Mouse (Mus musculus): Measurements from ENCODE around the gene Sfmbt1. TPM values are rescaled to one million over a fixed set of nuclear protein-coding genes. Genes with fewer than 3 reads are reported as not detected.
"Not testable (repeated sequence)": the region's sequence is repeated elsewhere in the genome, so short reads cannot be mapped to it uniquely, and the experiment has no call there.

Gene Sfmbt1
- total RNA-seq, 2 experiments from 2014 or later, result 11.1 to 13.4 TPM

DNA sequence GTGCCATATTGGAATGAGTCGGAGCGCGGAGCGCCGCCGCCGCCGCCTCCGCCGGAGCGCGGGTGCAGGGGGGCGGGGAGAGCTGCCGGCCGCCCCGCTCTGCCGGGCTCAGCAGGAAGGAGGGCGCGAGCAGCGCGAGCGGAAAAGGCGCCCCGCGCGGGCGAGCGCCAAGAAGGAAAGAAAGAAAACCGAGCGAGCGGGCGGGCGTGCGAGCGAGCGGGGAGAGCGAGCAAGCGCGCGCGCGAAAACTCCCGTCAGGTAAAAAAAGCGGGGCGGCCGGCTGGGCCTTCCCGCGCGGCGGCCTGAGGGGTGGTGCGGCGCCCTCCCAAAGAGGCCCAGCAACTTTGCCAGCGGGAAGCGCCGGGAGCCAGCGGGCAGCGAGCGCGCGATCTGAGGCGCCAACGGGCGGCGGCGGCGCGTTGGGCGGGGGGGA, 985 bp downstream of the Sfmbt1 start:
- DNase-seq, result peak; percentile 76 to 86
- intact Hi-C loops (cut with DNase I), result loop anchor here (5.0 kb wide), 3 partner anchors 77 to 152 kb away; partner anchors contain the start of gene Tmem110

DNA sequence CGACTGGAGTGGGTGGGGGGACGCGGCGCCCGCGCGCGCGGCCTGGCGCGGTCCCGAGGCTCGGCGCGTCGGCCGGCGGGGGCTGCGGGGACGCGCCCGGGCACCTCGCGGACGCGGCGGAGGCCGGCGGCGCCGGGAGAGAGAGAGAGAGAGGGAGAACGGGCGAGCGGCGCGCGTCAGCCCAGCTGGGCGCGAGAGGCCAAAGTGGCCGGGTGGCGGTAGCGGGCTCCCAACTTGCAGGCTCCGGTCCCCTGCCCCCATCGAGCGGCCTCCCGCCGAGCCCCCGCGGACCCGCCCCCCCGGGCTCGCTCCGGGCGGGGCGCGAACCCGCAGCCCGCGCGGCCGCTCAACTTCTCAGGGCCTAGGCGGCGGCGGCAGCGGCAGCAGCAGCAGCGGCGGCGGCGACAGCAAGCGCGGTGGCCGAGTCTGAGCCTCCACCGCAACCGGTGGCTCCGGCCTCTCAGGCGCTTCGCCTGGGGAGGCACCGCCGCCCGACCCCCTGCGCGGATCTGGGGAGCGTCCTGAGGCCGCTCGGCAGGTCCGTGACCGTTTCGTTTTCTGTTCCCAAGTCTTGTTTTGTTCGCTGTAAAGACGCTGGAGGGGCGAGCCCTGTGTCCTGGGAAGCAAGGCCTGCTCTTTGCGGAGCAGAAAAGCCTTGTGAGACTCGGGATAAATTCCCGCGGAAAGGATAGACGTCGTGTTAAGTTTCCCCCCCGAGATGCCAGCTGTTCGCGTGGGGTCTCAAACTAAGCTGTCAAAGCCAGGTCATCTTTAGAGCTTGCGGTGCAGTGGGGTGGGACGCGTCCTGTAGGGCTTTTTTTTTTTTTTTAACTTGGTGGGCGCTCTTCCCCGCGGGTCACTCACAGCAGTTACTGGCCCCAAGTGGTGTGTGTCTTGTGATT, 1.7 kb downstream of the Sfmbt1 start:
- DNase-seq, result peak; percentile 68 to 77
- intact Hi-C loops (cut with DNase I), result loop anchor here (5.0 kb wide), 3 partner anchors 76 to 151 kb away; partner anchors contain the start of gene Tmem110

DNA sequence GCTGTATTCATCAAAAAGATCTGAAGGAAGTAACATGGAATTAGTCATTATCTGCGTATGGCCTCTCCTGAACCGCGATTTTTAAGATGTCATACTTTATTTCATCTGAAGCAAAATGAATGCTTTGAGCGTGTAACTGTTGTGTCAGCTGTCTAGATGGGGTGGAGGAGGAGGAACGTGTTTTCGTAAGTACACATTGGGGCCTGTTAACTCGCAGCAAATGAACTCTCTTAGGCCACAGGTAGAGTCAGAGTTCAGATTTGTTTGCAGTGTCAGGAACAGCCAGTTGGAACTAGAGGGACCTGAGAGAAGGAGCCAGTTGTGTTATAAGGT, 2.3 kb downstream of the Sfmbt1 start:
- intact Hi-C loops (cut with DNase I), result loop anchor here (5.0 kb wide), 3 partner anchors 75 to 150 kb away; partner anchors contain the start of gene Tmem110
- DNase-seq, result no peak

DNA sequence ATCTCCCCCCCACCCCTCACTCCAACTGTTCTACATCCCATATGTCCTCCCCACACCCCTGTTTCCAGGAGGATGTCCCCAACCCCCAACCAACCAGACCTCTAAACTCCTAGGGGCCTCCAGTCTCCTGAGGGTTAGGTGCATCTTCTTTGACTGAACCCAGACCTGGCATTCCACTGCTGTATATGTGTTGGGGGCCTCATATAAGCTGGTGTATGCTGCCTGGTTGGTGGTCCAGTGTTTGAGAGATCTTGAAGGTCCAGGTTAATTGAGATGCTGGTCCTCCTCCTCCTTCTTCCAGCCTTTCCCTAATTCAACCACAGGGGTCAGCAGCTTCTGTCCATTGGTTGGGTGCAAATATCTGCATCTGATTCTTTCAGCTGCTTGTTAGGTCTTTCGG, 4.0 kb downstream of the Sfmbt1 start:
- not testable (repeated sequence) for DNase-seq
- intact Hi-C loops (cut with DNase I), result loop anchor here (5.0 kb wide), 3 partner anchors 74 to 149 kb away; partner anchors contain the start of gene Tmem110

DNA sequence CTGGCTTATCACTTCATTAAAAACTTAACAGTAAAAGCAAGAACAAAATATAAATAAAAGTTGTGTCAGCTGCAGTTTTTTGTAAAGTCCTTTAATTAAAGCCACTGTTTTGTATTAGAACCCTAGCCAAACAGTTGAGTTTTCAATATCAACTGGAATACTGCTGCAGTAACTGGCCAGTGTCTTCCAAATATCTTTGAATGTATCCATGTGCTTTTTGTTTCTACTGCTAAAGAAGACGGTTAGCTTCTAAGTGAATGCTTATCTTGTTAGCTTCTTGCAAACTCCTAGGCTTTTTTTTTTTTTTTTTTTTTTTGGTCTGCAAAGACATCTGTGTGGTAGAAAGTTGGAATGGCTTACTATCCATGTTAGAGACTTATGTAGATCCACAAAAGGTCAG, 4.9 kb downstream of the Sfmbt1 start:
- intact Hi-C loops (cut with DNase I), result loop anchor here (5.0 kb wide), 3 partner anchors 73 to 148 kb away; partner anchors contain the start of gene Tmem110
- DNase-seq, result no peak

DNA sequence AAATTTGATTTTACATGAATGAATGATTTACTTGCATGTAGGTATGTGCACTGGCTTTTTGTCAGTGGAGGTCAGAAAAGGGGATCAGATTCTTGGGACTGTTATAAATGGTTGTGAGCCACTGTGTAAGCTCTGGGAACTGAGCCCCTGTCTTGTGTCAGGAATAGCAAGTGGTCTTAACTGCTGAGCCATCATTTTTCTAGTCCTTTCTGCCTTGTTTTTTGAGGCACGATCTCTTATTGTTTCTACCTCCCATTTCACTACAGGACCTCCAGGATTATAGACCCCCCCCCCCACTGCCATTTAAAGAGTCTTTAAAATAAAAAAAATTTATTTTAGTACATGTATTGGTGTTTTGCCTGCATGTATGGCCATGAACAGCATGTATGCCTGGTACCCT, 7.2 kb downstream of the Sfmbt1 start:
- DNase-seq, result no peak
- intact Hi-C loops (cut with DNase I), result no loop called here

DNA sequence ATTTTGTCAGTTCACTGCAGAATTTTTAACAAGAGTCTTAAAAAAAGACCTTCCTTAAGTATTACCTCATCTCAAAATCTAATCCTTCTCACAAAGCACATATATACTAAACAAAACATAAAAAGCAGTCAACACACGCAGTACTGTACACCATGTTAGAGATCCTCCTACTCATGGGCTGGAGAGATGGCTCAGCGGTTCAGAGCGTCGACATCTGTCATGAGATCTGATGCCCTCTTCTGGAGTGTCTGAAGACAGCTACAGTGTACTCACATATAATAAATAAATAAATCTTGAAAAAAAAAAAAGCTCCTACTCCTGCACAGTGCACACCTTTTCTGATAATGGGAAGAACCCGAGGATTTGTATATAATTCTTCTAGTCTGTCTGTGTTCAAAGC, 7.8 kb downstream of the Sfmbt1 start:
- intact Hi-C loops (cut with DNase I), result no loop called here
- no peak for DNase-seq

DNA sequence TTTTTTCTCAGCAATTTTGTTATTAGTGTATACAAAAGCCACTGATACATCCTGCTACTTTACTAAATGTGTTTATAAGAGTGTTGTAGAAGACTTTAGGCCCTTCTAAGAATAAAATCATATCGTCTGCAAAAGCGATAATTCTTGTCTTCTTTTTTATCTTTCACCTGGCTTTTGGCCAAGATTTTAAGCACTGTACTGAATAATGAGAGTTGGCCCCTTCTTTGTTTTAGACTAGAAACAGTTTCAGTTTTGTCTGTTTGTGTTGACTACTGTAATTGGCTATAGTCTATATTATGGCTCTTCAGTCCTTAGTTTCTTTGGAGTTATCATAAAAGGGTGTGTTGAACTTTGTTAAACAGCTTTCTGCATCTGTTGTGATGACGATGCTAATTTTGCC, 17.2 kb downstream of the Sfmbt1 start:
- no peak for DNase-seq
- intact Hi-C loops (cut with DNase I), result no loop called here

DNA sequence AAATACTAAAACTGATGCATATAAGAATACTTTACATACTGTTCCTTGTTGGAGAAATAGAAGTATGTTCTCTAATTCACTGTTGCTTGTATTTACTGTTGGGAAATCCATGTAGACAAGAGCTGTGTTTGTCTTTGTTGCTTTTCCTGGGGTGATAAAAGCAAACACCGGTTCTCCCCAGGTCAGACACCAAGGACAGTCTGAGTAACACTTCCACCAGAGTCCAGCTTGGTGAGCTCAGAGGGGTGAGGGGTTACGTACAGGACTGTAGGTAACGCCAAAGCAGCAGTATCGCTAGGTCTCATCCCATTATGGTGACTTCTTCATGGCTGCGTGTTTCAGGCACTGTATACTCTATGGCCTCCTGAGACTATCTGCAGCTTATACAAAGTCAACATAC, 20.0 kb downstream of the Sfmbt1 start:
- intact Hi-C loops (cut with DNase I), result no loop called here
- DNase-seq, result no peak

DNA sequence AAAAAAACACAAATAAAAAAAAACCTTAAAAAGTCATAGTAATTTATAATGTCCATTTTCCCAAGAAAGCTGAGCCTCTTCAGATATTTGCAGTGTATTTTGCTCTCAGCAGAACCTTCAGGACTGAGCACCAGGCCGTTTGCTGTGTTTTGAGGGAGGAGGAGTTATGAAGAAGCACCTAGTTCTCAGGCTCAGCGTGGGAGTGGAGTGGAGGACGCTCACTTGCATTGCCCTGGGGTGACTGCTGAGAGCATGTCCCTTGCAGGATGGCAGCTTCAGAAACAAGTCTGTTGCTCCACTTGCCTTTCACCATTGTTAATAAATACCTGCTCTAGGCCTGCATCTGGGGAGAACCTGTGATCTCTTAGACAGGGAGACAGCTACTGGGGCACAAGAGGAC, 21.2 kb downstream of the Sfmbt1 start:
- no peak for DNase-seq
- intact Hi-C loops (cut with DNase I), result no loop called here

DNA sequence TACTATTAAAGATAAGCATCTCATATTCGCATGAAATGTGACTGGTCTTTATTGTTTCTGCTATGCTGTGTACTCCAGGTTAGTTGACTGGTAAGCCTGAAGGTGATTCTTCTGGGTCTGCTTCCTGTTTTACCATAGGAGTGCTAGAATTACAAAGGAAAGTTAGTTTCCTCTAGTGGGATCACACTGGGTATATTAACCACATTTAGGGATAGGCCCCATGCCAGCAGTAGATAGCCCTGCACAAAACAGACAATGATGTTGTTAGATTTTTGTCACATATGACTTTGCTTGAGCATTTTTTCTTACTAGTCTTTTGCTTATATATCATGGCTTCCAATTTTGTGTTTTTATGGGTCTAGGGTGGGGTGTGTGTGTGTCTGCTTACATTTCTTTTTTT, 21.8 kb downstream of the Sfmbt1 start:
- intact Hi-C loops (cut with DNase I), result no loop called here
- no peak for DNase-seq

DNA sequence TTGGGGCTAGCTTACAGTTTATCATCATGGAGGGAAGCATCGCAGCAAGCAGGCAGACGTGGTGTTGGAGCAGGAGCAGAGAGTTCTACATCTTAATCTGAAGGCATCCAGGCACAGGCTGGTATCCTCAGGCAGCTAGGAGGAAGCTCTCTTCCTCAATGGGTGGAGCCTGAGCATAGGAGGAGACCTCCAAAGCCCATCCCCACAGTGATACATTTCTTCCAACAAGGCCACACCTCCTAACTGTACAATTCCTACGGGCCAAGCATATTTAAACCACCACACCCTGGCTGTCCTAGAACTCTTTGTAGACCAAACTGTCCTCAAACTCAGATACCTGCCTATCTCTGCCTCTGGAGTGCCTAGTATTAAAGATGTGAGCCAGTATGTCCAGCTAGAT, 29.2 kb downstream of the Sfmbt1 start:
- DNase-seq, result no peak
- intact Hi-C loops (cut with DNase I), result no loop called here

DNA sequence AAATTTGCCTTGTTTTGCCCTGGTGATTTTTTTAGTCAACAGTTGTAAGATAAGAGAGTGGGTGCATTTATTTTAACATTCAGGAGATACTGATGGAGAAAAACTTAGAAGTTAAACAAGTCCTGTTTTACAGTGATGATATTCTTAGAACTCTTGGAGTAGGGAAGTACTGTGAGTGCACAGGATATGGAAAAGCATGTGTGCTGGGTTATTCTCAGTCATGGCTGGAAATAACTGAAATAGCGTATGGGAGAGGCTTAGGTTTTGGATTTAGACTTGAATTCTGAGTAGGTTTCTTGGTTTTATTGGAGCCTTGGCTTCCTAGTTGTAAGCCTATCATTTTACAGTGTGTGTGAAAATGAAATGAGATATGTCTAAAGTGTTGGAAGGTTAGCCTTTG, 31.5 kb downstream of the Sfmbt1 start:
- DNase-seq, result no peak
- intact Hi-C loops (cut with DNase I), result no loop called here

DNA sequence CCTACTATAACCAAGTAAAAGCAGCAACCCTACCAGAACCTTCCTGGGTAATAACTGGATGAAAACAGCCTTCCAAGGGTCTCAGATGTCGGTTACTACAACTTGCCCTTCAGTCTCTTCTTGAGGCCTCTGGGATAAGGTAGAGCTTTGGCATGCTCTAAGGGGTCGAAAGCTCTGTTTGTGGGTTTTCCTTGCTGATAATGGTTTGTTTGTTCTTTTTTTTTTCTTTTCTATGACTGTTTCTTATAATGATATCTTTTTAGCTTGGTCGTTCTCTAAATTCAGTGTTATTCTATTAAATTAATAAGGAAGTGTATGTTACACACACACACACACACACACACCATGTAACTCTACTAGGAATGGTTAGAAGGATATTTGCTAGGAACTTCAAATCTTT, 42.6 kb downstream of the Sfmbt1 start:
- intact Hi-C loops (cut with DNase I), result no loop called here
- DNase-seq, result no peak

DNA sequence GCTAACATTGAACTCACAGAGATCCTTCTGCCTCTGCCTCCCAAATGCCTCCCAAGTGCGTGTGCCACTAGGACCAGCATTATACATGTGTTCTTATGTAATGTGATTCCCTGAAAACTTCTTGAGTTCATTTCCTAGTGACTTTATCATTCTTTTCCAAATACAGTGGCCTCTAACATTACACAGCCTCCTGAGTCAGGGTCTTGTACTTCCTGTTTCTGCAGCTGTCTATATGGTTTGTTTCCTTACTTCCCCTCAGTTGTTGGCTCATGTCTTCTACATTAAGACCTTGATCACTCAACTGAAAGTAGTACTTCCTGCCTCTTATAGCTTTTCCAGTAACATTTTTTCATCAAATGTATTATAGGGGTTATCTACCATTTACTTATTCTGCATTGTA, 46.6 kb downstream of the Sfmbt1 start:
- intact Hi-C loops (cut with DNase I), result no loop called here
- no peak for DNase-seq

DNA sequence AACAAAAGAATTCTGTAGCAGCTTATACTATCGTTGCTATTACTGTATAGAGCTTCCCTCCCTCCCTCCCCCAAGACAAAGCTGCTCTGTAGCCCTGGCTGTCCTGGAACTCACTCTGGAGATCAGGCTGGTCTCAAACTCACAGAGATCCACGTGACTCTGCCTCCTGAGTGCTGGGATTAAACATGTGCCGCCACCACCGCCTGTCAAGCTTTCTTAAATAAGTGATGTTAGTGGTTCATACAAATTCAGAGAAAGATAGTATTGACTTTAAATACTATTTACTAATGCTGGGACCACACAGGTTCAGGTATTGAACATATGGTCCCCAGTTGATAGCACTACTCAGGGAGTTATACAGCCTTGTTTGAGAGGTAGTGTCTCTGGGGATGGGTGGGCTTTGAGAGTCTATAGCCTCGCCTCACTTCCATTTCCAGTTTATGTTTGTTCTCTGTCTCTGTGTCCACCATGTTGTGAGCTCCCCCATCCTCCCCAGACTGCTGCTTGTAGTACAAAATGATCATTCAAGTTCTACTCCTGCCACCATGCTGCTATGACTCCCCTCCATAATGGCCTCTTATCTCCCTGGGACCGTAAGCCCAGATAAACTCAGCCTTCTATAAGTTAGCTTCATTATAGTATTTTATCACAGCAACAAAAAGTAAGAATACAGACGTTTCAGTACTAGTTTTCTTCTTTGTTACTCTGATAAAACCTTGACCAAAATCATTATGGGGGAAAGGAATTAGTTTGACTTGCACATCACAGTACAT, 47.7 kb downstream of the Sfmbt1 start:
- intact Hi-C loops (cut with DNase I), result no loop called here
- DNase-seq, result no peak

DNA sequence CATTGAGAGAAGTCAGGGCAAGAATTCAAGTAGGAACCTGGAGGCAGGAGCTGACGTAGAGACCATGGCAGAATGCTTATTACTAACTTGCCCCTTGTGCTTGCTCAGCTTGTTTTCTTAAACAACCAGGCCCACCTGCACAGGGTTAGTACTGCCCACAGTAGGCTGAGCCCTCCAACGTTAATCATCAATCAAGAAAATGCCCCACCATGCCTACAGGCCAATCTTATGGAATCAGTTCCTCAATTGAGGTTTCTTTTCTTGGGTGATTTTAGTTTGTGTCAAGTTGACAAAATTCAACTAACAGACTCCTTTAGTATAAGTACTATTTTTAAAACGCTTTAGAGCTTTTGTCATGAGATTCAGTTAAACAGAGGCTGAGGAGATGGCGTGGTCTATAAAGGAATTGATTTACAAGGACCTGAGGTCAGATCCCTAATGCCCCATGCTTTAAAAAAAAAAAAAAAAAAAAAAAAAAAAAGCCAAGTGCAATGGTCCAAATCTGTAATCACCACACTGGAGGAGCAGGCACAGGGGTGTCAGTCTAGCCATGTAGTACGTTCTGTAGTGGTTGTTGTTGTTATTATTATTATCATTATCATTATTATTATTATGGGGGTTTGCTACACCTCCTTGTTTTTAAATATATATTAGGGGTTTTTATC, 48.4 kb downstream of the Sfmbt1 start:
- intact Hi-C loops (cut with DNase I), result no loop called here
- peak in 1 of 2 experiments; percentile 3 for DNase-seq

DNA sequence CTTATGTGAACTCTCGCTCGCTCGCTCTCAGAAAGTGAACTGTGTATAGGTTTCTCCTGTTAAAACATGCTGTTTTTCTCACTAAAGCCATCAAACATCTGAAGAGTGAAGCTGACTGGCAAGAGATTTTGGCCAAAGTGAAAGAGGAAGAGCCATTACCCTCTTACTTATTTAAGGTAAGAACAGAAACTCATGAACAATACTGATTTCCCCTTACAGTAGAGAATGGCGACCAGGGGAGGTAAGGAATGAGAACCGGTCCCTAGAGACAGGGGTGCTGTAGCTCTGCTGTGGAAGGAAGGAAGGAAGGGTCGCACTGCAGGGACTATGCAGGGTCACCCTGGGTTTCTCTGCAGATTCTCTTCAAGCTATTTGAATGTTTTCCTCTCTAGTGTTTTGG, 70.0 kb downstream of the Sfmbt1 start:
- intact Hi-C loops (cut with DNase I), result no loop called here
- no peak for DNase-seq

DNA sequence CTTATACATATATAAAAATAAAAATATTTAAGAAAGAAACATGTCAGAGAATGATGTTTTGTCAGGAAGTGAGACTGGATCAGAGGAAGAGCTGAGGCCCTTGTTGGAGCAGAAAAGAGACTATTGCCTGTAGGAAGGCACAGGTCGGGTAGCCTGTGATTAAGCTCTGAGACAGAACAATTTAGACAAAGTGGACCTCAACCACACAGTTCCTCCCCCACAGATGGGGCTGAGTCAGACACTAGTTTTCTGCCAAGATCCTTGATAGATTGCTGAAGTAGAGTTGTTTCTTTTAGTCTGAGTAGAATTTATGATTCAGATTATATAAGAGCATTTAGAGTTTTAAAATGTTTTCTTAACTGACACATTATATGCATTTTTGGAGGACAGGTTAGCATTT, 74.8 kb downstream of the Sfmbt1 start:
- DNase-seq, result no peak
- intact Hi-C loops (cut with DNase I), result no loop called here

DNA sequence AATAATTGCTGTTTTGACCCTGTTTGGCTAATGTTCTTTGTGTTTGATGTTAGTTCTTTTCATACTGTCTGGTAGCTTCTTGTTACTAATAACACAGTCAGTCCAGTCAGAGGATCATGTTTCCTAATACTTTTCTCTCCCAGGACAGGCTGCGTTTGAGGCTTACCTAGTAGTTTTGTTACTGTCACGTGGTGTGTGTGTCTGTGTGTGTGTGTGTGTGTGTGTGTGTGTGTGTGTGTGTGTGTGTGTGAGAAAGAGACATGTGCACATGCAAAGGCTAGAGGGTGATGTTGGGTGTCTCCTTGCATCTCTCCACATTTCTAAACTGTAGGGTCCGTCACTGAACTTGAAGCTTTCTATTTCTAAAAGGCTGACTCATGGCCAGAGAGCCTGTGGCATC, 78.2 kb downstream of the Sfmbt1 start:
- intact Hi-C loops (cut with DNase I), result loop anchor here (5.0 kb wide), 1 partner anchor 76 kb away; no protein-coding TSS in a partner anchor
- no peak for DNase-seq

DNA sequence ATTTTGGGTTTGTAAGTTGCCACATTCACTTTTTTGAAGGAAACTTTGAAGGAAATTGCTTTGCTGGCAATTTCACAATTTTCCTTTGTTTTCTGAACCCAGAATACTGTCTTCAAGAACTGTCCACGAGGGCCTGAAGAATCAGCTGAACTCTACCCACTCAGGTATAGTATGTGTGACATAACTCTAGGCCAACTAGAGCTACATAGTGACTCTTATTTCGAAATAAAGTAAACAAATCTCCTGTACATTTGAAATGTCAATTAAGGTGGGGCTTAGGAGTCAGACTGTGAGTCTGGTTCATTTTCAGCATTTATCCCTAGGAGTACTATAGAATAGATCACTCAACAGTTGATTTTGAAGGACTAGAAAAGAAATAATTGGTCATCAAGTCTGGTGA, 87.1 kb downstream of the Sfmbt1 start:
- no peak for DNase-seq
- intact Hi-C loops (cut with DNase I), result no loop called here

All from heart, postnatal 36 days (tissue).